Mouse (Mus musculus): ENCODE data around the gene Trdmt1.

The Trdmt1 gene

GRCm38 (mm10) chr2:13491734-13492133 lies 52.7 kb downstream of the Trdmt1 start, which contains the start of gene Cubn:
Cubn (minus strand) TSS chr2:13491813.
- no peak for DNase-seq

- DNase-seq = no peak
These were observed 54.0 kb downstream of the Trdmt1 start for GRCm38 (mm10) chr2:13490480-13490879.

- no peak for DNase-seq
These were observed 58.0 kb downstream of the Trdmt1 start for GRCm38 (mm10) chr2:13486470-13486869.

GRCm38 (mm10) chr2:13484566-13484965 lies 59.9 kb downstream of the Trdmt1 start:
- no peak for DNase-seq

- no peak for DNase-seq
These were observed 63.7 kb downstream of the Trdmt1 start for GRCm38 (mm10) chr2:13480744-13481143.

- DNase-seq = no peak
These were observed 65.3 kb downstream of the Trdmt1 start for GRCm38 (mm10) chr2:13479165-13479564.

GRCm38 (mm10) chr2:13470108-13470507 lies 74.4 kb downstream of the Trdmt1 start:
- no peak for DNase-seq

GRCm38 (mm10) chr2:13469641-13470040 lies 74.8 kb downstream of the Trdmt1 start:
- DNase-seq = no peak

GRCm38 (mm10) chr2:13466685-13467084 lies 77.8 kb downstream of the Trdmt1 start:
- DNase-seq = no peak

All from lung, adult 18-20 months (tissue).